Mouse (Mus musculus) layer of hippocampus, adult 9-11 months (tissue): ENCODE measurements at regions not wholly inside any gene's neighbourhood (a gene's known extent, or its start where the extent isn't known, plus 50 kb on each side); places are given as distances from the start of the nearest gene placed in this dataset.
A peak's percentile ranks its signal among the peaks of the same experiment; 100 is the strongest.

Experiments
- DNase-seq: peaks from one replicate; pipeline ENCODE4 v3.0.0; 2022

- DNase-seq, result no peak
Measured at GRCm38 (mm10) chrX:11387200-11387940, 59.7 kb downstream of the H2al1j start.

GRCm38 (mm10) chrX:11388860-11389259 lies 61.2 kb downstream of the H2al1j start:
- DNase-seq, result no peak

- DNase-seq, result no peak
Measured at GRCm38 (mm10) chrX:11400406-11400805, 72.8 kb downstream of the H2al1j start.

GRCm38 (mm10) chrX:11404369-11404768 lies 76.7 kb downstream of the H2al1j start:
- DNase-seq, result no peak

GRCm38 (mm10) chrX:11412316-11412826 lies 84.7 kb downstream of the H2al1j start:
- DNase-seq, result no peak

- no peak for DNase-seq
Measured at GRCm38 (mm10) chrX:11415662-11416061, 88.0 kb downstream of the H2al1j start.

- DNase-seq, result no peak
Measured at GRCm38 (mm10) chrX:11416510-11416909, 88.9 kb downstream of the H2al1j start.

- DNase-seq, result no peak
Measured at GRCm38 (mm10) chrX:11417861-11418260, 90.2 kb downstream of the H2al1j start.

- no peak for DNase-seq
Measured at GRCm38 (mm10) chrX:11418261-11418660, 90.6 kb downstream of the H2al1j start.

GRCm38 (mm10) chrX:11419162-11419631 lies 91.6 kb downstream of the H2al1j start:
- no peak for DNase-seq

- DNase-seq, result no peak
Measured at GRCm38 (mm10) chrX:11432403-11433004, 104.9 kb downstream of the H2al1j start.

- DNase-seq, result no peak
Measured at GRCm38 (mm10) chrX:11435338-11435737, 107.7 kb downstream of the H2al1j start.

GRCm38 (mm10) chrX:11437151-11437944 lies 109.7 kb downstream of the H2al1j start:
- DNase-seq, result peak; percentile 32

GRCm38 (mm10) chrX:11443543-11443942 lies 115.9 kb downstream of the H2al1j start:
- no peak for DNase-seq

GRCm38 (mm10) chrX:11444261-11444725 lies 116.7 kb downstream of the H2al1j start:
- no peak for DNase-seq

- peak; percentile 44 for DNase-seq
Measured at GRCm38 (mm10) chrX:11448711-11449110, 121.1 kb downstream of the H2al1j start.

- no peak for DNase-seq
Measured at GRCm38 (mm10) chrX:11458521-11458920, 130.9 kb downstream of the H2al1j start.

GRCm38 (mm10) chrX:11463955-11464511 lies 136.4 kb downstream of the H2al1j start:
- no peak for DNase-seq

GRCm38 (mm10) chrX:11466191-11466590 lies 138.6 kb downstream of the H2al1j start:
- peak; percentile 40 for DNase-seq

- no peak for DNase-seq
Measured at GRCm38 (mm10) chrX:11479696-11480339, 152.2 kb downstream of the H2al1j start.

GRCm38 (mm10) chrX:11482141-11482540 lies 154.5 kb downstream of the H2al1j start:
- peak; percentile 8 for DNase-seq

- no peak for DNase-seq
Measured at GRCm38 (mm10) chrX:11486588-11486987, 159.0 kb downstream of the H2al1j start.
